Mouse (Mus musculus) midbrain, embryonic 13.5 days (tissue): Measurements from ENCODE around the gene Mamdc4. TPM values are rescaled to one million over a fixed set of nuclear protein-coding genes. Genes with fewer than 3 reads are reported as not detected.
"Not testable (repeated sequence)": the region's sequence is repeated elsewhere in the genome, so short reads cannot be mapped to it uniquely, and the experiment has no call there.

ENCODE experiments used
- ATAC-seq: fragments of 200-750 bp; cut with Nextera tagmentation; 2 replicates; pipeline ENCODE4 v1.8.0; 2017; ENCODE audit warnings: mild to moderate bottlenecking, moderate TSS enrichment, moderate library complexity
- H3K27ac ChIP-seq: fragments of 300-500 bp; sonication (generic); 2 replicates; pipeline ENCODE4 v1.5.1; 2015; ENCODE audit warnings: inconsistent platforms, mild to moderate bottlenecking, moderate library complexity
- H3K27me3 ChIP-seq: fragments of 300-500 bp; sonication (generic); 2 replicates; pipeline ENCODE4 v1.6.1; 2015; ENCODE audit warnings: mild to moderate bottlenecking, inconsistent platforms
- H3K36me3 ChIP-seq: fragments of 300-500 bp; sonication (generic); 2 replicates; pipeline ENCODE4 v1.6.1; 2015; ENCODE audit warnings: mild to moderate bottlenecking, inconsistent platforms
- H3K4me1 ChIP-seq: fragments of 300-500 bp; sonication (generic); replicated peaks from 2 replicates; pipeline ENCODE4 v1.6.1; 2015; ENCODE audit warnings: inconsistent platforms
- H3K4me2 ChIP-seq: fragments of 300-500 bp; sonication (generic); replicated peaks from 2 replicates; pipeline ENCODE4 v1.6.1; 2015; ENCODE audit warnings: moderate library complexity, mild to moderate bottlenecking, inconsistent platforms
- H3K4me3 ChIP-seq: fragments of 300-500 bp; sonication (generic); replicated peaks from 2 replicates; pipeline ENCODE4 v1.5.1; 2015; ENCODE audit warnings: mild to moderate bottlenecking, inconsistent platforms
- H3K9ac ChIP-seq: fragments of 300-500 bp; sonication (generic); replicated peaks from 2 replicates; pipeline ENCODE4 v1.6.1; 2015; ENCODE audit warnings: mild to moderate bottlenecking, inconsistent platforms
- H3K9me3 ChIP-seq: fragments of 300-500 bp; sonication (generic); 2 replicates; pipeline ENCODE4 v1.6.1; 2016; ENCODE audit warnings: mild to moderate bottlenecking, inconsistent platforms
- WGBS: fragments of 180-500 bp; shearing (Covaris S2); methylation state at CpG from one replicate; pipeline ENCODE4 v1.1.7; 2015; 5-methylcytosine and 5-hydroxymethylcytosine counted together
- polyA plus RNA-seq: library from polyadenylated mRNA; unstranded; fragments of >200 nt; fragmentation: Nextera tagmentation; extraction: Ambion mirVana; gene quantifications from 2 replicates; pipeline ENCODE4 v1.2.1, GENCODE M21; 2015

Gene Mamdc4
- polyA plus RNA-seq, 1 experiment from 2014 or later: 6.8 TPM

- H3K9ac ChIP-seq, H3K9me3 ChIP-seq, H3K36me3 ChIP-seq, H3K4me2 ChIP-seq, ATAC-seq, H3K27me3 ChIP-seq, H3K4me3 ChIP-seq, H3K27ac ChIP-seq: not testable (repeated sequence)
- 92% methylated on average over 4 of the region's 4 CpGs for WGBS
- H3K4me1 ChIP-seq: peaks cover 10% of the 10 kb centered on the region
These were observed 21.4 kb downstream of the Mamdc4 start for GRCm38 (mm10) chr2:25553171-25553786.

GRCm38 (mm10) chr2:25551186-25551585 is 23.5 kb downstream of the Mamdc4 start:
- 35% methylated on average over 5 of the region's 5 CpGs for WGBS
- H3K27me3 ChIP-seq: no peaks in the 10 kb centered on the region
- H3K4me1 ChIP-seq: peaks cover 6% of the 10 kb centered on the region
- H3K9ac ChIP-seq: no peak overlapping the region
- no peak overlapping the region for H3K27ac ChIP-seq
- no peak overlapping the region for H3K4me2 ChIP-seq
- no peak for ATAC-seq
- no peak overlapping the region for H3K4me3 ChIP-seq
- H3K36me3 ChIP-seq: no peaks in the 10 kb centered on the region
- H3K9me3 ChIP-seq: no peaks in the 10 kb centered on the region

- Histone ChIP-seq H3K27ac (no peak overlapping the region), H3K36me3 (no peaks in the 10 kb centered on the region), H3K4me3 (no peak overlapping the region), H3K27me3 (no peaks in the 10 kb centered on the region), H3K4me1 (peaks cover 18% of the 10 kb centered on the region), H3K4me2 (no peak overlapping the region), H3K9ac (no peak overlapping the region), H3K9me3 (no peaks in the 10 kb centered on the region)
- ATAC-seq: no peak
- WGBS: 80% methylated on average over 9 of the region's 9 CpGs
These were observed 25.3 kb downstream of the Mamdc4 start for GRCm38 (mm10) chr2:25549021-25549991.

- ATAC-seq: peak; percentile 100
- no peaks in the 10 kb centered on the region for H3K27me3 ChIP-seq
- peaks cover 18% of the 10 kb centered on the region for H3K4me1 ChIP-seq
- H3K27ac ChIP-seq: no peak within 1 kb of the TSS
- H3K9ac ChIP-seq: peak within 1 kb of the TSS; percentile 76
- H3K9me3 ChIP-seq: no peaks in the 10 kb centered on the region
- H3K4me3 ChIP-seq: peak within 1 kb of the TSS; percentile 65
- WGBS: 3% methylated on average over 48 of the region's 48 CpGs
- H3K36me3 ChIP-seq: no peaks in the 10 kb centered on the region
- peak within 1 kb of the TSS; percentile 81 for H3K4me2 ChIP-seq
These were observed 27.7 kb downstream of the Mamdc4 start, which contains the start of gene Traf2 for GRCm38 (mm10) chr2:25546811-25547491. Gene Traf2 (minus strand): TSS chr2:25546940.

- no peaks in the 10 kb centered on the region for H3K36me3 ChIP-seq
- H3K27ac ChIP-seq: no peak overlapping the region
- no peaks in the 10 kb centered on the region for H3K27me3 ChIP-seq
- H3K9ac ChIP-seq: peak overlapping the region; percentile 76
- H3K4me3 ChIP-seq: peak overlapping the region; percentile 65
- H3K4me1 ChIP-seq: peaks cover 18% of the 10 kb centered on the region
- no peaks in the 10 kb centered on the region for H3K9me3 ChIP-seq
- peak; percentile 76 for ATAC-seq
- peak overlapping the region; percentile 81 for H3K4me2 ChIP-seq
- WGBS: 8% methylated on average over 43 of the region's 43 CpGs
These were observed 28.4 kb downstream of the Mamdc4 start for GRCm38 (mm10) chr2:25545996-25546810.

- Histone ChIP-seq H3K9me3 (no peaks in the 10 kb centered on the region), H3K4me2 (no peak overlapping the region), H3K27me3 (no peaks in the 10 kb centered on the region), H3K27ac (no peak overlapping the region), H3K4me3 (no peak overlapping the region), H3K36me3 (peaks cover 12% of the 10 kb centered on the region), H3K4me1 (peaks cover 14% of the 10 kb centered on the region), H3K9ac (no peak overlapping the region)
- ATAC-seq: no peak
- 92% methylated on average over 10 of the region's 10 CpGs for WGBS
These were observed 32.8 kb downstream of the Mamdc4 start for GRCm38 (mm10) chr2:25541644-25542367.

GRCm38 (mm10) chr2:25540541-25540948 is 34.1 kb downstream of the Mamdc4 start:
- Histone ChIP-seq H3K27me3 (no peaks in the 10 kb centered on the region), H3K36me3 (peaks cover 22% of the 10 kb centered on the region), H3K27ac (no peak overlapping the region), H3K4me2 (no peak overlapping the region), H3K9ac (no peak overlapping the region), H3K9me3 (no peaks in the 10 kb centered on the region), H3K4me1 (peaks cover 6% of the 10 kb centered on the region), H3K4me3 (no peak overlapping the region)
- no peak for ATAC-seq
- 97% methylated on average over 4 of the region's 4 CpGs for WGBS

- H3K9me3 ChIP-seq: no peaks in the 10 kb centered on the region
- H3K4me1 ChIP-seq: no peaks in the 10 kb centered on the region
- no peaks in the 10 kb centered on the region for H3K27me3 ChIP-seq
- H3K4me3 ChIP-seq: no peak overlapping the region
- H3K9ac ChIP-seq: no peak overlapping the region
- H3K36me3 ChIP-seq: peaks cover 47% of the 10 kb centered on the region
- 97% methylated on average over 8 of the region's 8 CpGs for WGBS
- H3K4me2 ChIP-seq: no peak overlapping the region
- H3K27ac ChIP-seq: no peak overlapping the region
- ATAC-seq: no peak
These were observed 38.1 kb downstream of the Mamdc4 start for GRCm38 (mm10) chr2:25536531-25536930.

GRCm38 (mm10) chr2:25534866-25535182 is 39.8 kb downstream of the Mamdc4 start:
- no peak overlapping the region for H3K4me3 ChIP-seq
- H3K4me2 ChIP-seq: no peak overlapping the region
- no peak for ATAC-seq
- H3K4me1 ChIP-seq: no peaks in the 10 kb centered on the region
- H3K36me3 ChIP-seq: peaks cover 63% of the 10 kb centered on the region
- H3K9me3 ChIP-seq: no peaks in the 10 kb centered on the region
- H3K9ac ChIP-seq: no peak overlapping the region
- no peak overlapping the region for H3K27ac ChIP-seq
- H3K27me3 ChIP-seq: no peaks in the 10 kb centered on the region
- WGBS: 96% methylated on average over 2 of the region's 2 CpGs

GRCm38 (mm10) chr2:25534178-25534865 is 40.3 kb downstream of the Mamdc4 start:
- Histone ChIP-seq H3K27me3 (no peaks in the 10 kb centered on the region), H3K27ac (no peak overlapping the region), H3K4me3 (no peak overlapping the region), H3K9ac (no peak overlapping the region), H3K36me3 (peaks cover 68% of the 10 kb centered on the region), H3K4me2 (no peak overlapping the region), H3K9me3 (no peaks in the 10 kb centered on the region), H3K4me1 (no peaks in the 10 kb centered on the region)
- WGBS: 87% methylated on average over 3 of the region's 3 CpGs
- no peak for ATAC-seq
